Mouse (Mus musculus): ENCODE results near the gene Spsb4. TPM values are rescaled to one million over a fixed set of nuclear protein-coding genes. Genes with fewer than 3 reads are reported as not detected.

The Spsb4 gene
- total and polyA plus RNA-seq, 3 experiments, result 4.2 to 9.1 (median 7.2) TPM

GRCm38 (mm10) chr9:96958009-96958615 lies 60.5 kb downstream of the Spsb4 start:
- Histone ChIP-seq H3K36me3 (ENCODE audit: control insufficient read depth, insufficient read depth, low read length) (no peaks in the 10 kb centered on the region), H3K27me3 (ENCODE audit: control insufficient read depth, insufficient read depth, low read length) (no peaks in the 10 kb centered on the region), H3K4me1 (ENCODE audit: control insufficient read depth, insufficient read depth, low read length) (peaks cover 1% of the 10 kb centered on the region), H3K4me3 (no peak overlapping the region), H3K9ac (ENCODE audit: low read depth, low read length) (no peak overlapping the region), H3K27ac (no peak overlapping the region), H3K79me2 (replicated peaks; ENCODE audit: control insufficient read depth, insufficient read depth, low read length) (no peaks in the 10 kb centered on the region)
- TF ChIP-seq EP300 (IDR thresholded peaks at IDR 0.05; ENCODE audit: insufficient read depth, low read depth, low read length) (no peak), POLR2A (IDR thresholded peaks at IDR 0.05; ENCODE audit: insufficient read depth, low read depth, low read length) (no peak), CTCF (IDR thresholded peaks at IDR 0.05) (no peak)
- 56% methylated on average over 6 of the region's 6 CpGs for WGBS
- intact Hi-C loops (cut with DNase I), result no loop called here
- no peak for DNase-seq

- peaks cover 4% of the 10 kb centered on the region for H3K4me1 ChIP-seq (ENCODE audit: control insufficient read depth, insufficient read depth, low read length)
- no peaks in the 10 kb centered on the region for H3K79me2 ChIP-seq (replicated peaks; ENCODE audit: control insufficient read depth, insufficient read depth, low read length)
- no peak overlapping the region for H3K4me3 ChIP-seq
- H3K27me3 ChIP-seq (ENCODE audit: control insufficient read depth, insufficient read depth, low read length), result no peaks in the 10 kb centered on the region
- intact Hi-C loops (cut with DNase I), result no loop called here
- H3K27ac ChIP-seq, result peak overlapping the region; percentile 58
- WGBS, result 41% methylated on average over 6 of the region's 6 CpGs
- no peak overlapping the region for H3K9ac ChIP-seq (ENCODE audit: low read depth, low read length)
- TF ChIP-seq POLR2A (IDR thresholded peaks at IDR 0.05; ENCODE audit: insufficient read depth, low read depth, low read length) (no peak), CTCF (IDR thresholded peaks at IDR 0.05) (no peak), EP300 (IDR thresholded peaks at IDR 0.05; ENCODE audit: insufficient read depth, low read depth, low read length) (no peak)
- no peaks in the 10 kb centered on the region for H3K36me3 ChIP-seq (ENCODE audit: control insufficient read depth, insufficient read depth, low read length)
- no peak for DNase-seq
Observed at GRCm38 (mm10) chr9:96957298-96957865, 61.3 kb downstream of the Spsb4 start.

GRCm38 (mm10) chr9:96956646-96957297 lies 61.9 kb downstream of the Spsb4 start:
- H3K9ac ChIP-seq (ENCODE audit: low read depth, low read length), result no peak overlapping the region
- intact Hi-C loops (cut with DNase I), result no loop called here
- no peak overlapping the region for H3K4me3 ChIP-seq
- TF ChIP-seq EP300 (IDR thresholded peaks at IDR 0.05; ENCODE audit: insufficient read depth, low read depth, low read length) (no peak), CTCF (IDR thresholded peaks at IDR 0.05) (no peak), POLR2A (IDR thresholded peaks at IDR 0.05; ENCODE audit: insufficient read depth, low read depth, low read length) (no peak)
- H3K27me3 ChIP-seq (ENCODE audit: control insufficient read depth, insufficient read depth, low read length), result no peaks in the 10 kb centered on the region
- no peaks in the 10 kb centered on the region for H3K79me2 ChIP-seq (replicated peaks; ENCODE audit: control insufficient read depth, insufficient read depth, low read length)
- no peak for DNase-seq
- WGBS, result 42% methylated on average over 6 of the region's 6 CpGs
- peaks cover 7% of the 10 kb centered on the region for H3K4me1 ChIP-seq (ENCODE audit: control insufficient read depth, insufficient read depth, low read length)
- H3K27ac ChIP-seq, result peak overlapping the region; percentile 58
- no peaks in the 10 kb centered on the region for H3K36me3 ChIP-seq (ENCODE audit: control insufficient read depth, insufficient read depth, low read length)

- WGBS, result 71% methylated on average over 15 of the region's 15 CpGs
- peak overlapping the region; percentile 82 for H3K27ac ChIP-seq
- DNase-seq, result no peak
Observed at GRCm38 (mm10) chr9:96954063-96954809, 64.4 kb downstream of the Spsb4 start.

GRCm38 (mm10) chr9:96953443-96953842 lies 65.2 kb downstream of the Spsb4 start:
- Histone ChIP-seq H3K9ac (ENCODE audit: low read depth, low read length) (no peak overlapping the region), H3K4me1 (ENCODE audit: control insufficient read depth, insufficient read depth, low read length) (peaks cover 10% of the 10 kb centered on the region)

More at GRCm38 (mm10) chr9:96954063-96954809, 64.4 kb downstream of the Spsb4 start:
- Histone ChIP-seq H3K9ac (ENCODE audit: low read depth, low read length) (no peak overlapping the region), H3K27me3 (ENCODE audit: control insufficient read depth, insufficient read depth, low read length) (no peaks in the 10 kb centered on the region), H3K36me3 (ENCODE audit: control insufficient read depth, insufficient read depth, low read length) (no peaks in the 10 kb centered on the region), H3K79me2 (replicated peaks; ENCODE audit: control insufficient read depth, insufficient read depth, low read length) (no peaks in the 10 kb centered on the region), H3K4me3 (no peak overlapping the region), H3K4me1 (ENCODE audit: control insufficient read depth, insufficient read depth, low read length) (peaks cover 10% of the 10 kb centered on the region)
- intact Hi-C loops (cut with DNase I), result loop anchor here (5.0 kb wide), 1 partner anchor 193 kb away; no protein-coding TSS in a partner anchor
- no peak for TF ChIP-seq CTCF (IDR thresholded peaks at IDR 0.05)
- no peak for TF ChIP-seq POLR2A (IDR thresholded peaks at IDR 0.05; ENCODE audit: insufficient read depth, low read depth, low read length)
- TF ChIP-seq EP300 (IDR thresholded peaks at IDR 0.05; ENCODE audit: insufficient read depth, low read depth, low read length), result no peak

More at GRCm38 (mm10) chr9:96953443-96953842, 65.2 kb downstream of the Spsb4 start:
- no peak for DNase-seq
- TF ChIP-seq EP300 (IDR thresholded peaks at IDR 0.05; ENCODE audit: insufficient read depth, low read depth, low read length) (no peak), POLR2A (IDR thresholded peaks at IDR 0.05; ENCODE audit: insufficient read depth, low read depth, low read length) (no peak), CTCF (IDR thresholded peaks at IDR 0.05) (no peak)
- intact Hi-C loops (cut with DNase I), result loop anchor here (5.0 kb wide), 1 partner anchor 194 kb away; no protein-coding TSS in a partner anchor
- Histone ChIP-seq H3K79me2 (replicated peaks; ENCODE audit: control insufficient read depth, insufficient read depth, low read length) (no peaks in the 10 kb centered on the region), H3K27me3 (ENCODE audit: control insufficient read depth, insufficient read depth, low read length) (no peaks in the 10 kb centered on the region), H3K27ac (peak overlapping the region; percentile 82), H3K36me3 (ENCODE audit: control insufficient read depth, insufficient read depth, low read length) (no peaks in the 10 kb centered on the region), H3K4me3 (no peak overlapping the region)
- 78% methylated on average over 8 of the region's 8 CpGs for WGBS

Measured in heart, adult 2 months (tissue).